Mouse (Mus musculus): ENCODE results near the gene Cd59b.
"Not testable (repeated sequence)": the region's sequence is repeated elsewhere in the genome, so short reads cannot be mapped to it uniquely, and the experiment has no call there.

DNA sequence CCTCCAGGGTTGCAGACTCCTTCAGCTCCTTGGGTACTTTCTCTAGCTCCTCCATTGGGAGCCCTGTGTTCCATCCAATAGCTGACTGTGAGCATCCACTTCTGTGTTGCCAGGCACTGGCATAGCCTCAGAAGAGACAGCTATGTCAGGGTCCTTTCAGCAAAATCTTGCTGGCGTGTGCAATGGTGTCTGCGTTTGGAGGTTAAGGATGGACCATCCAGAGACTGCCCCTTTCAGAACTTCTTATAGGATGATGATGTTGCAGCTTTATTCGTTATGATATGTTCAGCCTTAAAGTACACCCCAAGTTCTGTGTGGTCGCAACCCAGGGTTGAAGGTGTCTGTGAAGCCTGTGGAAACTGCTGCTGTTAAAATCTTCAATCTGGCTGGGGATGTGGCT lies 27.7 kb downstream of the Cd59b start:
- TF ChIP-seq CTCF (IDR thresholded peaks at IDR 0.05; ENCODE audit: insufficient read depth, low read length); POLR2A (IDR thresholded peaks at IDR 0.05; ENCODE audit: borderline replicate concordance, extremely low read depth, low read depth, low read length): not testable (repeated sequence)

Measured in lung, adult 2 months (tissue).